Mouse (Mus musculus) neutrophil, adult 65 days (primary cell): Measurements from ENCODE around the gene Zbtb7b. TPM values are rescaled to one million over a fixed set of nuclear protein-coding genes. Genes with fewer than 3 reads are reported as not detected.

Experiments
- total RNA-seq: library from RNA; stranded (reverse); gene quantifications from 2 replicates; pipeline ENCODE4 v1.2.4, GENCODE M21; 2023

Gene Zbtb7b
- total RNA-seq = 127 and 136 TPM in 2 replicates

GRCm38 (mm10) chr3:89394006-89394893 lies at the start of gene Zbtb7b:
Gene Zbtb7b, minus strand, starts transcription at chr3:89394776.

GRCm38 (mm10) chr3:89436176-89437113 lies 41.9 kb upstream of the Zbtb7b start, which contains the start of gene Pbxip1:
Gene Pbxip1, plus strand, starts transcription at chr3:89436706.

DNA sequence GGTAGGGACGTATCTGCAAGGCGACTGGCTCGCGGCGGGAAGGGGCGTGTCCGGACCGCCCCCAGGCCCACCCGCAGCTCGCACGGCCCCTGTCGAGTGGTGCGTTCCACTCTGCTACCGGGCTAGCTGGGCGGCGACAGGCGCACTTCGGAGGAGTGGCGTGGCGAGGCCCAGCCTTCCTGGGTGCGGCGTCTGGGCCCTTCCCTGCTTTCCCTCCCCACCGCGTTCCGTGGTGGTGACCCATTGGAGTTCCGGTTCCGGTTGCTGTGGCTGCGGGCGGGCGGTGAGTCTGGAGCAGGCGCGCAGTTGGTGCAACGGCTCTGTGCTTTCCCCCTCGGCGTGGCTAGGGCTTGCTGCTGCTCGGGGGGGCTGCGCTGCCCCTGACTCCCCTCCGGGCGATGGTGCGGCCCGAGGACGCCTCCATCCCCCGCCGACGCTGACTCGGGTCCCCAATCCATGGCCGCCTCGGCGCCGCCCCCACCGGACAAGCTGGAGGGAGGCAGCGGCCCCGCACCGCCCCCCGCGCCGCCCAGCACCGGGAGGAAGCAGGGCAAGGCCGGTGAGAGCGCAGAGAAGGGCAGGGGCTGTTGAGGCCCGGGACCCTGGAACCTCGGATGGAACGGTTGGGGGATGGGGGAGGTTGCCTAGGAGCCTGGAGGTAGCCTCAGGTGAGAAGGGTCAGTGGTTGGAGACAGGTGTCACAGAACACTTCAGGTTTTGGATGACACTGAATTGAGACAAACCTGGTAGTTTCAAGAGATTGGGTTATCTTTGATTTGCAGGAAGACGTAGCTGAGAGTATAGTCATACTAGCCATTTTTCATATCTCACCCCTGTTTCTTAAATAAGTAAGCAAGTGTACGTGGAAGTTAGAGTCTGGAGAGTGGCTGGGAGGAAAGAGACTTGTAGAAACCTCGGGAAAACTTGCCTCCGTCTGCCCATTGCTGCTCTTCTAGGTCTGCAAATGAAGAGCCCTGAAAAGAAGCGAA lies 35.9 kb upstream of the Zbtb7b start, which contains the start of gene Pygo2:
TSS of gene Pygo2 (plus strand) at position 44 of the 989 bp plus-strand sequence.

GRCm38 (mm10) chr3:89418170-89418860 lies 23.7 kb upstream of the Zbtb7b start, which contains the start of the genes Cks1b and Shc1:
Gene Cks1b, minus strand, starts transcription at chr3:89418383.
Gene Shc1, plus strand, starts transcription at chr3:89418443.

DNA sequence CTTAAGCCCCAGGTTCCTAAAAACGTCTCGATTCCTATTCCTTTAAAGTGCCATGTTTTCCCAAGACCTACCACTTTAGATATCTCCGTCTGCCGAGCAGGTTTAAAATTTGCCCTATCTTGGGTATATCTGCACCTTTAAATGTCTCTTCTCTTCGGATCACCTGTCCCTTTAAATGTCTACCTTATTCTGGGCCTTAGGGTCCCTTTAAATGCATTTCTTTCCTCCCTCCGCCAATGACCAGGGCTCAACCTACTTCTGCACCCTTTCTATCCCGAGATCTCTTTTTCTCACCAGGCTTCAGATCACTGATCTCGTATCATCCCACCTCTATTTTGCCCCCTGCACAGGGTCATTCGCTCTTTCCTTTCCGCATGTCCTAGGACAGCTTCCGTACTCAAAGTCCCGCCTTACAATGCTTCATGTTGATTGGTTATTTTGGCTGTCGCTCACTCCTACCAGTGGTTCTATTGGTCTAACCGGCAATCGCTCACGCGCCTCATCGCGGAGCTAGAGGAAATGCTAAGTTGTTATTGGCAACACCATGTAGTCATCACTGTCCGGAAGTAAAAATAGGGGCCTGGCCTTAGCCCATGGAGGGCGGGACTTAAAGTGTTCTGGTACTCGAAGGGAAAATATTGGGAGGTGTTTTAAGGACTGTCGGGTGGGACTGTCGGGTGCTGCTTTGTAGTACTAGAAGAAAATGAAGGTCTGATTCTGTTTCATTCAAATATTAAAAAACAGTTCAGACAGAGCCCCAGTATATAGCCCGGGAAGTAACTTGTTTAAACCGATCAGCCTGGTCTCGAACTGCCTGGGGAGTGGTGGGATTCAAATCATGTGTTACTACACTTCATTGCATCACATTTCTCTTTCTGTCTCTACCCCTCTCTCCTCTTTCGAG lies 17.2 kb upstream of the Zbtb7b start, which contains the start of gene Flad1:
TSS of gene Flad1 (minus strand) at position 381 of the 904 bp plus-strand sequence.

GRCm38 (mm10) chr3:89402693-89403092 lies 8.1 kb upstream of the Zbtb7b start, which contains the start of gene Lenep:
Gene Lenep, minus strand, starts transcription at chr3:89402793.

DNA sequence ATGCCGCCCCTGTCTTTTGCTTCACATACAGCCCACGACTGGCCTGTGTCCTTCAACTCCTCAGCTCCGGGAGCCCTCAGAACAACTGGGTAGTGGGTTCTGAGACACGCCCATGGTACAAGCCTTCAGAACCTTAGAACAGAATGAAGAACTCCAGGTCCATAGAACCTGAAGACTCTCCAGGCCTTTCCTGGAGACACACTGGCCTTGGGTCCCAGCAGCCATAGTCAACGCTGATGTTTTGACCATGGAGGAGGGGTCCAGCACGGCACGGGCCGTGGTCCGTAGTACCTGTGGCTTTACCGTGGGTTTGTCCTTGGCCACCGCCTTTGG lies 29.5 kb downstream of the Zbtb7b start, which contains the start of gene Dcst1:
TSS of gene Dcst1 (minus strand) at position 101 of the 333 bp plus-strand sequence.

DNA sequence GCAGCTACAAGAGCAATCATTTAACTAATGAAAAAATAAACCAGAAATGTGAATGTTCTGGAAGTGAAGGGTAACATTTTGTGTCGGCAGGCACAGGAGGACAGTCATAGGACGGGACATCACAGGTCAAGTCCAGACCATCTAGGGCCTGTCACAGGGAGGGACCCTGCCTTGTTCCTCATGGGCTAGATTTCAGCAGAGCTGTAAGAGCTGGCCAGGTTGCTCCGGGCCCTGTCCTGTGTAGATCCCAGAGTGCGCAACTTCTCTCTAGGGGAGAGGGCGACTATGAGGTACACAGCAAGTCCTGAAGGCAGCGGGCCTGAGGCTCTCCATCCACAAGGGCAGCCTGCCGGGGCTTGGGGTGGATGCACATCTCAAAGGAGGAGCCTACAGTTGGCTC lies 32.9 kb downstream of the Zbtb7b start, which contains the start of gene Dcst2:
TSS of gene Dcst2 (plus strand) at position 301 of the 400 bp plus-strand sequence.

GRCm38 (mm10) chr3:89349869-89350501 lies 44.6 kb downstream of the Zbtb7b start, which contains the start of gene Adam15:
Gene Adam15, minus strand, starts transcription at chr3:89349996.

DNA sequence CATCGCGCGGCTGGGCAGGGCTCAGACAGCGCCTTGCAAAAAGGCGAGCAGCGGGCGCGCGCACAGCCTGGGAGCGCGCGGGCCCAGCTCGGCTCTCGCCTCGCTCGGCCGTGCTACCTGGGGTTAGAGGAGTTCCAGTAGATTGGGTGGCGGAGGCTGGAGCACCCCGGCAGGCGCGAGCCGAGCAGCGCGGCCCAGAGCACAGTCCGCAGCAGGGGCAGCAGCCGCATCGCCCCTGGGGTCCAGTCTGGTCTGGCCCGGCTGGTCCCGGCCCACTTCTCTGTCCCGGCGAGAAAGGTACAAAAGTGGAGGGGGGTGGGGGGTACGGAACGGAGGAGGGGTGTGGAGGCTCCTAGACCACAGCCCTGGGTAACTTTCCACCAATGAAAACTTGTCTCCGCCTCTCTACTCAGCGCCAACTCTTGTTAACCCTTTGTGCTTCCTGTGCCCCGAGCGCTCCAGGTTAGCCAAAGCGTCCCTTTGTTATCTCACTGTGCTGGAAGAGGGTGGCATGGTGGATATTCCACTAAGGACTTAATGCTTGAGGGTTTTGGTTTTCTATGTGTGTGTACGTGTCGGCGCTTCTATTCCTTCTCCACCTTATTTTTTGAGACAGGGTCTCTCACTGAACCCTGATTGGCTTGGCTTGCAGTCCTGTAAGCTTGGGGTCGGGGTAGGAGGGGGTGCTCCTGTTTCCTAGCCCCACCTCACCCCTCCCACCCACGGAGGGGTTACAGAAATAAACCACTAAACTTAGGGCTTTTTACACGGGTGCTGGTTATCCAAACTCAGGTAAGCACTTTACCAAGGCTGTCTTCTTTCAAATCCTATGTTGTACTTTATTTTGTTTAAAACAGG lies 56.6 kb downstream of the Zbtb7b start, which contains the start of gene Efna4:
TSS of gene Efna4 (minus strand) at position 308 of the 858 bp plus-strand sequence.

Other genes with a start within 250 kb of the Zbtb7b start
- not detected in 2 replicates for gene Hcn3, start 234.6 kb downstream of the Zbtb7b start, total RNA-seq
- 52.6 and 57.6 TPM in 2 replicates for gene Clk2, start 230.0 kb downstream of the Zbtb7b start, total RNA-seq
- 34.0 and 35.9 TPM in 2 replicates for gene Scamp3, start 217.3 kb downstream of the Zbtb7b start, total RNA-seq
- 5.8 and 6.9 TPM in 2 replicates for gene Fam189b, start 211.6 kb downstream of the Zbtb7b start, total RNA-seq
- gene Gba, start 191.8 kb downstream of the Zbtb7b start, total RNA-seq = 78.7 and 83.6 TPM in 2 replicates
- gene Thbs3, start 179.6 kb downstream of the Zbtb7b start, total RNA-seq = 1.1 and 1.2 TPM in 2 replicates
- 50.5 and 53.4 TPM in 2 replicates for gene Mtx1, start 167.7 kb downstream of the Zbtb7b start, total RNA-seq
- not detected in 2 replicates for gene Muc1, start 165.7 kb downstream of the Zbtb7b start, total RNA-seq
- gene Krtcap2, start 148.8 kb downstream of the Zbtb7b start, total RNA-seq = 29.1 and 52.6 TPM in 2 replicates
- 0.41 and 0.88 TPM in 2 replicates for gene Trim46, start 148.5 kb downstream of the Zbtb7b start, total RNA-seq
- gene Dpm3, start 135.4 kb downstream of the Zbtb7b start, total RNA-seq = 32.9 and 36.0 TPM in 2 replicates
- 16.1 and 18.9 TPM in 2 replicates for gene Slc50a1, start 124.2 kb downstream of the Zbtb7b start, total RNA-seq
- not detected in 2 replicates for gene Efna1, start 113.6 kb downstream of the Zbtb7b start, total RNA-seq
- gene Efna3, start 71.8 kb downstream of the Zbtb7b start, total RNA-seq = not detected in 2 replicates
- not detected in 2 replicates for gene Efna4, start 56.7 kb downstream of the Zbtb7b start, total RNA-seq
- 100 and 106 TPM in 2 replicates for gene Adam15, start 44.8 kb downstream of the Zbtb7b start, total RNA-seq
- gene Dcst2, start 32.8 kb downstream of the Zbtb7b start, total RNA-seq = not detected in 2 replicates
- not detected in 2 replicates for gene Dcst1, start 29.5 kb downstream of the Zbtb7b start, total RNA-seq
- not detected in 2 replicates for gene Lenep, start 8.0 kb upstream of the Zbtb7b start, total RNA-seq
- gene Flad1, start 17.1 kb upstream of the Zbtb7b start, total RNA-seq = 10.6 and 12.5 TPM in 2 replicates
- gene Cks1b, start 23.6 kb upstream of the Zbtb7b start, total RNA-seq = 34.9 and 36.5 TPM in 2 replicates
- 111 and 115 TPM in 2 replicates for gene Shc1, start 23.7 kb upstream of the Zbtb7b start, total RNA-seq
- 38.4 and 48.7 TPM in 2 replicates for gene Pygo2, start 35.4 kb upstream of the Zbtb7b start, total RNA-seq
- 159 and 187 TPM in 2 replicates for gene Pbxip1, start 41.9 kb upstream of the Zbtb7b start, total RNA-seq
- gene Pmvk, start 59.8 kb upstream of the Zbtb7b start, total RNA-seq = 4.6 and 10.3 TPM in 2 replicates
- 0.25 and 0.32 TPM in 2 replicates for gene Kcnn3, start 125.4 kb upstream of the Zbtb7b start, total RNA-seq